Mouse (Mus musculus) R1 (cell line): ENCODE measurements at regions not wholly inside any gene's neighbourhood (a gene's known extent, or its start where the extent isn't known, plus 50 kb on each side); places are given as distances from the start of the nearest gene placed in this dataset.
"Not testable (repeated sequence)": the region's sequence is repeated elsewhere in the genome, so short reads cannot be mapped to it uniquely, and the experiment has no call there.

Source experiments
- DNase-seq: peaks from one replicate; pipeline ENCODE4 v3.0.0-alpha.2; 2018; ENCODE audit warnings: low read depth, low spot score

- DNase-seq = peak; percentile 2
These were observed 987.9 kb downstream of the Cdh18 start for GRCm38 (mm10) chr15:23536691-23537090.

- DNase-seq = no peak
These were observed 988.6 kb downstream of the Cdh18 start for GRCm38 (mm10) chr15:23537449-23537848.

GRCm38 (mm10) chr15:23560136-23560535 is 1011.3 kb downstream of the Cdh18 start:
- DNase-seq = no peak

- DNase-seq = no peak
These were observed 1013.4 kb downstream of the Cdh18 start for GRCm38 (mm10) chr15:23562181-23562580.

GRCm38 (mm10) chr15:23564981-23565380 is 1016.2 kb downstream of the Cdh18 start:
- no peak for DNase-seq

- DNase-seq = no peak
These were observed 1018.2 kb downstream of the Cdh18 start for GRCm38 (mm10) chr15:23566886-23567655.

- not testable (repeated sequence) for DNase-seq
These were observed 1019.8 kb downstream of the Cdh18 start for GRCm38 (mm10) chr15:23568651-23569050.

- DNase-seq = no peak
These were observed 1033.1 kb downstream of the Cdh18 start for GRCm38 (mm10) chr15:23581898-23582297.

- no peak for DNase-seq
These were observed 1041.6 kb downstream of the Cdh18 start for GRCm38 (mm10) chr15:23590451-23590850.

GRCm38 (mm10) chr15:23600445-23600844 is 1051.6 kb downstream of the Cdh18 start:
- DNase-seq = no peak
